Mouse (Mus musculus) thymus, postnatal 36 days (tissue): Measurements from ENCODE around the gene Pard6b.
"Not testable (repeated sequence)": the region's sequence is repeated elsewhere in the genome, so short reads cannot be mapped to it uniquely, and the experiment has no call there.

Experiments used
- DNase-seq, 2 experiments: peaks; one replicate each; pipeline ENCODE4 v3.0.0; 2022; ENCODE audit warnings: mixed read lengths in 2 of 2

Pard6b gene

GRCm38 (mm10) chr2:168080431-168081246, at the start of gene Pard6b:
Gene Pard6b, plus strand, starts transcription at chr2:168081004.
- peak; percentile 96 to 99 for DNase-seq

GRCm38 (mm10) chr2:168031842-168032241, 49.0 kb upstream of the Pard6b start:
- DNase-seq, result no peak

- DNase-seq, result no peak
Measured at GRCm38 (mm10) chr2:168033905-168034304, 46.9 kb upstream of the Pard6b start.

- DNase-seq, result no peak
Measured at GRCm38 (mm10) chr2:168035907-168036306, 44.9 kb upstream of the Pard6b start.

- DNase-seq, result no peak
Measured at GRCm38 (mm10) chr2:168037063-168037462, 43.7 kb upstream of the Pard6b start.

GRCm38 (mm10) chr2:168040751-168041150, 40.1 kb upstream of the Pard6b start:
- no peak for DNase-seq

- DNase-seq, result no peak
Measured at GRCm38 (mm10) chr2:168042019-168042418, 38.8 kb upstream of the Pard6b start.

- no peak for DNase-seq
Measured at GRCm38 (mm10) chr2:168044681-168045287, 36.0 kb upstream of the Pard6b start.

GRCm38 (mm10) chr2:168045357-168045756, 35.4 kb upstream of the Pard6b start:
- no peak for DNase-seq

GRCm38 (mm10) chr2:168045771-168046170, 35.0 kb upstream of the Pard6b start:
- no peak for DNase-seq

- no peak for DNase-seq
Measured at GRCm38 (mm10) chr2:168046467-168046866, 34.3 kb upstream of the Pard6b start.

- DNase-seq, result no peak
Measured at GRCm38 (mm10) chr2:168049002-168049635, 31.7 kb upstream of the Pard6b start.

- no peak for DNase-seq
Measured at GRCm38 (mm10) chr2:168050000-168050942, 30.5 kb upstream of the Pard6b start.

- DNase-seq, result no peak
Measured at GRCm38 (mm10) chr2:168052156-168052555, 28.6 kb upstream of the Pard6b start.

GRCm38 (mm10) chr2:168052689-168053088, 28.1 kb upstream of the Pard6b start:
- peak in 1 of 2 experiments; percentile 15 for DNase-seq

- no peak for DNase-seq
Measured at GRCm38 (mm10) chr2:168054142-168054541, 26.7 kb upstream of the Pard6b start.

- DNase-seq, result no peak
Measured at GRCm38 (mm10) chr2:168055910-168056665, 24.7 kb upstream of the Pard6b start.

GRCm38 (mm10) chr2:168056666-168056933, 24.2 kb upstream of the Pard6b start:
- DNase-seq, result no peak

- DNase-seq, result not testable (repeated sequence)
Measured at GRCm38 (mm10) chr2:168057876-168058275, 22.9 kb upstream of the Pard6b start.

- no peak for DNase-seq
Measured at GRCm38 (mm10) chr2:168058488-168059199, 22.2 kb upstream of the Pard6b start.

- DNase-seq, result no peak
Measured at GRCm38 (mm10) chr2:168059200-168059790, 21.5 kb upstream of the Pard6b start.
